Mouse (Mus musculus) hindlimb bud, embryonic 11.5 days (tissue): ENCODE measurements around the gene Cyp4a32.
"Not testable (repeated sequence)": the region's sequence is repeated elsewhere in the genome, so short reads cannot be mapped to it uniquely, and the experiment has no call there.

ENCODE experiments used
- DNase-seq: peaks from one replicate; pipeline ENCODE4 v3.0.0-alpha.2; 2012; ENCODE audit warnings: low read depth, low spot score; ENCODE audit errors: extremely low spot score

Cyp4a32 gene

DNA sequence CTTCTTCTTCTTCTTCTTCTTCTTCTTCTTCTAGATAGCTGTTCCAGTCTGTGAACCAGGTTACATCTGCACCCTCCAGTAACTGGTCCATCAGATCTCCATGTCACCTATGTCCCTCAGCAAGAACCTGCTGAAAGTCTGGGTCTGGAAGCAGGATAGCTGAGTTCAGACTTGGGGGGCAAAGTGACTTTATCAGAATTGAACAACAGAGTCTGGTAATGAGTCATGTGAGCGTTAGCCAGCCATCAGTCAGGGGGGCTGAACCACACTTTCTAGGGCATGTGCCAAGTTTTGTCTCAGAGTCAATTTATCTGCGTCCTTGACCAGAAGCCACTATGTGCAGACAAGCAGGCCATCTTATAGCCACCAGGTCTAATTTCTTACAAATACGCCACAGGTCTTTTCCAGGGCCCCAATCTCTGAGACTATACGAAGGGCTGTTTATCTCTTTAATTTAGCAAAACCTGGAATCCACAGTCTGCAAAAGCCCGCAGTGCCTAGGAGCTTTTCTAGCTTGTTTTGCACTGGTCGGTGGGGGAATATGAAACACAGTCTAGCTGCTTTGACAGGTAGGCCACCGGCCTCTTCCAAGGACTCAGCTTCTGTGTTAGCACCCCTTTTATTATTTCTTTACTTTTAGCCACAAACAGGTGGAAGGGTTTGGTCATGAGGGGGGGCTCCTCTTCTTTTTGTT, 55.2 kb downstream of the Cyp4a32 start:
- not testable (repeated sequence) for DNase-seq

DNA sequence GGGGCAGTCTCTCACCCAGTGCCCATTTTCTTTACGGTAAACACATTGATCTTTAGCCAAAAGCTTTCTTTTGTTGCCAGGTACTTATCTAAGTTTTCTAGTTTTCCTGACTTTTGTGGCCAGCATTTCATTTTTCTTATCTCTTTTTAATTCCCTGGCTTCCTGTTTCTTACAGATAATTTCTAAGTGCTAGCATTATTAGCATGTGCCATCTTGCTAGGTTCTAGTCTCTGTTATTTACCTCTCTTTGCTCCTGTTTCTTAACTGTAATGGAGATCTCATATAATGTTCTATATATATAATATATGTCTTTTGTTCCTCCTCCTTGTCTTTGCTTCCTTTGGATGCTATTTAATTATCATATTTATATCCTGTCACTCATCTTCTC, 55.8 kb downstream of the Cyp4a32 start:
- not testable (repeated sequence) for DNase-seq

DNA sequence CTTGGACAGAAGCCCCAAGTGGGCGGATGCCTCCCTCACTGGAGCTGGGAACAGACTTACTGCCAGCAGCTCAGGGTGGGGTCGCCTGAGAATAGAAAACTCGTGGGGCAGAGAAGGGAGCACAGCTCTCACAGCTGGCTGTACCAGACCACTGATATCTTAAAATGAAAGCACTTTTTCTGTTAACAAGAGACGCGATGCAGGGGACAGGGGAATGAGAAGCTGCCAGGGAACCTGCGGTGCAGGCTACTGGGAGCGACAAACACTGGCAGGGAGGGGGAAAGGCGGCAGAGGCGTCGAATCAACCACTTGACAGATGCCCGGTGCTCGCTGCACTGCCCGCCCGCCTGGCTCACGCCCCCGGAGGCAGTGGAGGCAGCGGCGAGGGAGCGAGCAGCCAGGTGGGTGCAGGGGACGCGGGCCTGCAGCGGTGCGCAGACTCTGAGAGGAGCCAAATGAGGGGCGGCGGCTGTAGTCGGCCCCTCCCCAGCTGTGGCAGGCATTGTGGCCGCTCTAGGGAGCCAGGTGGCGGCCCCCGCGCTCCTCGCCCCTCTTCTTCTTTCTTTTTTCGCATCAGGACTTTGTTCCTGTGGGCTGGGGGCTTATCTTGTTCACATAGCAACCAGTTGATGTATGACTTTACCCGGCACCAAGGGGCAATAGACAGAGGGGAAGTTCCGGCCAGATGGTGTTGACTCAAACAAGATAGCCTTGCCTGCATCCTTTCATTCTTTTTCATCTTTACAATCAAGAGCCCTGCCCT, 56.5 kb downstream of the Cyp4a32 start:
- DNase-seq: no peak

DNA sequence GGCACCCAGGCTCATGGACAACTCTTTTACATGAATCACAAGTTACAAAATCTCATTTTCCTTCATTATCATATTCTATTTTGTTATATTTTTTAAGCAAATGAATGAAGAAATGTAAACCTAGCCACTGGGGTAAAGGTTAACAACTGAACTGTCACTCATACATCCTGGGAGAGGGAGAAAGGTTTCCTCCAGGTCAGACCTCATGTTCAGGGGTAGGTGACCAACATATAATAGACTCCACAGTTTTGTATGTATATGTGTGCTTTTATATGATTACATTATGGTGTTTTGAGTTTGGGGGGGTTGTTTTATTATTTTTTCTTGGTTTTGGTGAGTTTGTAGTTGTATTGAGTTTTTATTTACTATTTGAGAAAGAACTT, 57.1 kb downstream of the Cyp4a32 start:
- no peak for DNase-seq

DNA sequence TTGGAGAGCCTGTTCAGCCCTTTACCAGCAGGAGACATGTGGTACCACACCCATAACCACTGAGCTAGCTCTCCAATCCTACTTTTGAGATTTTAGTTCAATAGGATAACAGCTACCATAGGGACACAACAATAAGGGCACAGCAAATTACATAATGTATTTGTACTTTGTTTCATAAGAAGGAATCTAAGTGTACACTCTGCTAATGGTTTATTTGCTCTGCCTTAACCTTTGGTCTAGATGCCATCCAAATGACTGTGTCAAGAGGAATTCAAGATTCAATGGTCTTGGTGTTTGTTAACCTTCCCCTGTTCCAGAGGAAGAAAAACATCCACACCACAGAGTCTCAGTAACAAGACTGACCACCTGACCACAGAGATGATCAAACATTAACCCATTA, 58.4 kb downstream of the Cyp4a32 start:
- DNase-seq: no peak
